Mouse (Mus musculus) adrenal gland (tissue): ENCODE measurements around the gene Ncam2.

Experiments
- intact Hi-C: fragments of 180-260 bp; cut with DNase I; formaldehyde crosslinking; loops from one replicate; pipeline ENCODE4 v1.15.1; 2025

The Ncam2 gene

GRCm38 (mm10) chr16:81587565-81588107 is 387.1 kb downstream of the Ncam2 start:
- intact Hi-C loops, result no loop called here

- intact Hi-C loops, result no loop called here
Measured at GRCm38 (mm10) chr16:81623276-81623675, 422.8 kb downstream of the Ncam2 start.

DNA sequence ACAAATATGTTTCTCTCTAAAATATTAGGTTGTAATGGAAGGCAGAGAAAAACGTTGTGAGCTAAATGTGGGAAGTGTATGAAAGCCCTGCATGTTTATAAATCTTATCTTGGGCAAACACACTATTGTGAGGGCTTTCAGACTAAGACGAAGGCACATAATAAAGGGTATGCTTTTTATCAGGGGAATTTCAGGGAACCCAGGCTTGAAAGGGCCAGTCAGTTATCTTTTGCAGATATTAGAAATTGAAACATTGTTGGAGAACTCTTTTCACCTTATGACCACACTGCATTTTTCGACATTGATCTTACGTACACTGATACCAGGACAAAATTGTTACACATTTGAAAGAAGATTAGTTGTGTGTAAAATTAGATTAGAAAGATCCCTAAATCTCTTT is 423.3 kb downstream of the Ncam2 start:
- intact Hi-C loops, result no loop called here

DNA sequence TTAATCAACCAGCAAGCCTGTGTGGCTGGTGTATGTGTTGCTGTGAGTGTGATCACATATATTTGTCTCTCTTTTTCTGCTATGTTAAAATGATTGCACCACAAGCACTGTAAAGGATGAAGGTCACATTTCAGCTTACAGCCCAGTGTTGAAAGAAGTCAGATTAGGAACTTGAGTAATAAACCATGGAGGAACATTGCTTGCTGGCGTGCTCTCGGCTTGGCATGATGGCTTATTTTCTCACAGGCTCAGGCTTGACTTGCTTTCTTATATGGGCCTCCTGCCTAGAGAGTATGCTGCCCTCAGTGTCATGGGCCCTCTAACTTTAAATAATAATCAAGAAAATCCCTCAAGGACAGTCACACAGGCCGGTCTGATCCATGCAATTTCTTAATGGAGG is 449.8 kb downstream of the Ncam2 start:
- intact Hi-C loops, result no loop called here

- intact Hi-C loops, result no loop called here
Measured at GRCm38 (mm10) chr16:81651550-81651949, 451.1 kb downstream of the Ncam2 start.

DNA sequence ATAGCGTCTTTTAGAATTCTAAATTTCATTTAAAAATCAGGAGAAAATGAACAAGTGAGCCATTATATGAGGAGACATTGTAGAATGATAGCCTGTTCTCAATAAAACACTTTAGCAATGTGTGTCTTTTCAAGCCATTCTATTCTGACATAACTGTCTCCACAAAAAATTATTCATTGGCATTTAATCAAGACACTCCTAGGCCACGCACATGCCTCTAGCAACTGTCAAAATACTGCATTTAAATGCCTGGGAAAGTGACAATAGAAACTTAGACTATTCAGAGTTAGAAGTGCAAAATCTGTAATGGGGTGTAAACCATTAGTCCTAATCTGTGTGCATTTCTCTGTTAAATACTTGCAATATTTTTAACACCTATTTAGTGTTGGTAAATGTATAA is 456.1 kb downstream of the Ncam2 start:
- intact Hi-C loops, result no loop called here

DNA sequence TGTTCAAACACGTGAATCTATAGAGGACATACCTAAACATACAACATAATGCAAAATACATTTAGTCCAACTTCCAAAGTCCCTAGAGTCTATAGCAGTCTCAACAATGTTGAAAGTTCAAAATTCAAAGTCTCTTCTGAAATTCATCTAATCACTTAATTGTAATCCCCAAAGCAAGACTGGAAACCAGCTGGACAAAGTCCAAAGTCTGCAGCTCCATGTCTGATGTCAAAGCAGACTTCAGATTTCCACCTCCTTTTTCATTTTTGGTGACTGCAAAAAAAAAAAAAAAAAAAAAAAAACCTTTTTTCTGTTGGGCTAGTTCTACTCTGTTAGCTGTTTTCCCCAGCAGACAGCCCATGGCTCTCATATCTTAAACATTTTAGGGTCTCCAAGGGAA is 473.4 kb downstream of the Ncam2 start:
- intact Hi-C loops, result no loop called here

- intact Hi-C loops, result no loop called here
Measured at GRCm38 (mm10) chr16:81675546-81675945, 475.0 kb downstream of the Ncam2 start.
